Mouse (Mus musculus) megakaryocyte, embryonic 14.5 days (primary cell): Measurements from ENCODE around the gene Nfib. TPM values are rescaled to one million over a fixed set of nuclear protein-coding genes. Genes with fewer than 3 reads are reported as not detected.
"Not testable (repeated sequence)": the region's sequence is repeated elsewhere in the genome, so short reads cannot be mapped to it uniquely, and the experiment has no call there.

Experiments
- H3K27me3 ChIP-seq: replicated peaks from 2 replicates; pipeline ENCODE3; 2012; ENCODE audit warnings: inconsistent platforms
- H3K36me3 ChIP-seq: replicated peaks from 2 replicates; pipeline ENCODE3; 2012; ENCODE audit warnings: low read length, inconsistent platforms, mixed read lengths
- H3K4me1 ChIP-seq: 2 replicates; pipeline ENCODE4 v1.6.1; 2012; ENCODE audit warnings: inconsistent platforms
- H3K4me3 ChIP-seq: replicated peaks from 2 replicates; pipeline ENCODE3; 2012; ENCODE audit warnings: moderate library complexity, mild to moderate bottlenecking, inconsistent platforms
- H3K9me3 ChIP-seq: 2 replicates; pipeline ENCODE4 v1.6.1; 2012; ENCODE audit warnings: inconsistent platforms
- FLI1 ChIP-seq: IDR thresholded peaks from 2 replicates; pipeline ENCODE4 v1.6.1; 2012; ENCODE audit warnings: low read length, inconsistent platforms, mixed read lengths
- GATA1 ChIP-seq: IDR thresholded peaks from 3 replicates; pipeline ENCODE4 v1.6.1; 2012; ENCODE audit warnings: mixed read lengths, low read length, inconsistent platforms, borderline replicate concordance
- polyA plus RNA-seq: library from polyadenylated mRNA; stranded (reverse); fragments of >175 nt; gene quantifications from 2 replicates; pipeline ENCODE4 v1.2.3, GENCODE M21; 2012; ENCODE audit warnings: low replicate concordance; ENCODE audit not compliant: insufficient read depth

The Nfib gene
- polyA plus RNA-seq, 1 experiment, result 0.01 TPM

- Histone ChIP-seq H3K4me3 (no peak overlapping the region), H3K27me3 (no peaks in the 10 kb centered on the region), H3K36me3 (no peaks in the 10 kb centered on the region), H3K9me3 (peaks cover 12% of the 10 kb centered on the region), H3K4me1 (no peaks in the 10 kb centered on the region)
- no peak for TF ChIP-seq FLI1
- no peak for TF ChIP-seq GATA1
Observed at GRCm38 (mm10) chr4:82271547-82271946, 434.0 kb downstream of the Nfib start.

GRCm38 (mm10) chr4:82267832-82268778 is 437.4 kb downstream of the Nfib start:
- no peaks in the 10 kb centered on the region for H3K4me1 ChIP-seq
- H3K9me3 ChIP-seq, result peaks cover 9% of the 10 kb centered on the region
- no peaks in the 10 kb centered on the region for H3K36me3 ChIP-seq
- H3K27me3 ChIP-seq, result no peaks in the 10 kb centered on the region
- no peak for TF ChIP-seq FLI1
- TF ChIP-seq GATA1, result no peak
- no peak overlapping the region for H3K4me3 ChIP-seq

GRCm38 (mm10) chr4:82266066-82266619 is 439.4 kb downstream of the Nfib start:
- Histone ChIP-seq H3K27me3 (no peaks in the 10 kb centered on the region), H3K4me1 (no peaks in the 10 kb centered on the region), H3K36me3 (no peaks in the 10 kb centered on the region), H3K9me3 (peaks cover 5% of the 10 kb centered on the region), H3K4me3 (no peak overlapping the region)
- TF ChIP-seq GATA1 (no peak), FLI1 (no peak)

- not testable (repeated sequence) for H3K4me3 ChIP-seq, H3K9me3 ChIP-seq, H3K27me3 ChIP-seq, H3K4me1 ChIP-seq, H3K36me3 ChIP-seq
Observed at GRCm38 (mm10) chr4:82258545-82258944, 447.0 kb downstream of the Nfib start.

- no peaks in the 10 kb centered on the region for H3K36me3 ChIP-seq
- no peaks in the 10 kb centered on the region for H3K27me3 ChIP-seq
- H3K4me1 ChIP-seq, result no peaks in the 10 kb centered on the region
- H3K4me3 ChIP-seq, result no peak overlapping the region
- H3K9me3 ChIP-seq, result 0 out of 2 replicates have a peak, but pooled peaks cover 6% of the 10 kb centered on the region
- TF ChIP-seq FLI1 (no peak), GATA1 (no peak)
Observed at GRCm38 (mm10) chr4:82252054-82252453, 453.5 kb downstream of the Nfib start.

GRCm38 (mm10) chr4:82250355-82250659 is 455.2 kb downstream of the Nfib start:
- no peaks in the 10 kb centered on the region for H3K27me3 ChIP-seq
- H3K4me3 ChIP-seq, result no peak overlapping the region
- H3K4me1 ChIP-seq, result no peaks in the 10 kb centered on the region
- H3K9me3 ChIP-seq, result 0 out of 2 replicates have a peak, but pooled peaks cover 10% of the 10 kb centered on the region
- H3K36me3 ChIP-seq, result no peaks in the 10 kb centered on the region
- TF ChIP-seq FLI1 (no peak), GATA1 (no peak)

- Histone ChIP-seq H3K36me3 (no peaks in the 10 kb centered on the region), H3K4me3 (no peak overlapping the region), H3K9me3 (0 out of 2 replicates have a peak, but pooled peaks cover 12% of the 10 kb centered on the region), H3K4me1 (no peaks in the 10 kb centered on the region), H3K27me3 (no peaks in the 10 kb centered on the region)
- TF ChIP-seq FLI1 (no peak), GATA1 (no peak)
Observed at GRCm38 (mm10) chr4:82249518-82250354, 455.8 kb downstream of the Nfib start.

GRCm38 (mm10) chr4:82248961-82249360 is 456.6 kb downstream of the Nfib start:
- 0 out of 2 replicates have a peak, but pooled peaks cover 12% of the 10 kb centered on the region for H3K9me3 ChIP-seq
- no peak overlapping the region for H3K4me3 ChIP-seq
- no peaks in the 10 kb centered on the region for H3K36me3 ChIP-seq
- H3K27me3 ChIP-seq, result no peaks in the 10 kb centered on the region
- TF ChIP-seq FLI1, result no peak
- no peak for TF ChIP-seq GATA1
- H3K4me1 ChIP-seq, result no peaks in the 10 kb centered on the region

- TF ChIP-seq GATA1 (no peak), FLI1 (no peak)
- Histone ChIP-seq H3K9me3 (peaks cover 15% of the 10 kb centered on the region; the same call in 1 of the 2 replicates), H3K4me1 (no peaks in the 10 kb centered on the region), H3K27me3 (no peaks in the 10 kb centered on the region), H3K36me3 (no peaks in the 10 kb centered on the region), H3K4me3 (no peak overlapping the region)
Observed at GRCm38 (mm10) chr4:82248031-82248430, 457.5 kb downstream of the Nfib start.

GRCm38 (mm10) chr4:82246290-82246689 is 459.3 kb downstream of the Nfib start:
- peaks cover 13% of the 10 kb centered on the region; the same call in 1 of the 2 replicates for H3K9me3 ChIP-seq
- no peaks in the 10 kb centered on the region for H3K4me1 ChIP-seq
- no peak for TF ChIP-seq GATA1
- no peak for TF ChIP-seq FLI1
- H3K4me3 ChIP-seq, result no peak overlapping the region
- H3K36me3 ChIP-seq, result no peaks in the 10 kb centered on the region
- no peaks in the 10 kb centered on the region for H3K27me3 ChIP-seq

Other genes with a start within 250 kb of the Nfib start
- gene Zdhhc21, start 154.2 kb upstream of the Nfib start, polyA plus RNA-seq, result 0.30 and 0.32 TPM in 2 replicates
- not detected in 2 replicates for gene Cer1, start 179.4 kb upstream of the Nfib start, polyA plus RNA-seq